8 mouse cellular contexts compared by ENCODE assay signal in the genomic region with DNA sequence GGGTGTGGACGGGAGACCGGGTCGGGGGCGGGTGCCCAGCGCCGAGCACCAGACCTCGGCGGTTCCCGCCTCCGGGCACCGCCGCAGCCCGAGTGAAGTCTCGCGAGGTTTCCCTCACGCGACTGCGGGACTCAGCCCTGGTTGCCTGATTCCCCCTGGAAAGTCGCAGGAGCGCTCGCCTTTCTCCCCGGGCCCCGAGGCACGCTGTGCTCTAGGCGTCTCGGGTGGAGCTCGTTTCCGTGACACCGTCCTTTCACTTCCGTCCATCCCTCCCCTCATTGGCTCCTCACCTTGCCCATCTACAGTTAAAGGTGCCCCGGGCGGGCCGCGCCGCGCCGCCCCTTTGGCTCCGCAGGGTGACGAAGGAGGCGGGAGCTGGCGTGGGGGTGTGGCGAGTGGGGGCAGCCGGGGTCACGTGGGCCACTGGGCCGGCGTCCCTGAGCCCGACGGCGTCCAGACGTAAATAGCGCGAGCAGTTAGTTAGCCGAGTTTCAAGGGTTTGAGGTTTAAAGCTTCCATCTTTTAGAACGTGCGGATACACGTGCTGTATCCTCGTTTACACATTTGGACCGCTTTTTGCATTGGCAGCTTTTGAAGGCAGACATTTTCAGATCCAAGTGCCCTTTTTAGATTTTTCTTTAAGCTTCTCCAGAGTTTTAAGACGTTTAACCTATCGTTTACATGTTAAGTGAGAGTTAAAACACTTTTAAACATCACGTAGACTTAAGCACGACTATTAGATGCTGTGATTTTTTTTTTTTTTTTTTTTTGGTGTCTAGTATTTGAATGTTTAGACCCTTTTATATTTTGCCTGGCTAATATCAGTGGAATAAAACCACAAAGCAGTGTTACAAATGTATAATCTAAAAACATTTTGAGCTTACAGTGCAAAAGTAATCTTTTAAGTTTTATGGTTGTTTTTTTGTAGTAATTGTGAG. TPM values are rescaled to one million over a fixed set of nuclear protein-coding genes. Genes with fewer than 3 reads are reported as not detected.
DNase-seq lines count a peak whose midpoint lies in the region; ATAC-seq and TF ChIP-seq lines count a peak whose summit lies in the region.

No protein-coding gene starts in this region.

- ATAC-seq in forebrain, embryonic 15.5 days (replicated peaks), result peak; percentile 98
- peak; percentile 89 for ATAC-seq in neutrophil, adult 5-6 weeks (ENCODE audit: extremely low read depth, insufficient number of reproducible peaks, low FRiP score, poor library complexity, severe bottlenecking)

- DNase-seq in ES-E14 (ENCODE audit: low read depth, low spot score), result peak; percentile 92
- DNase-seq in cerebellum, adult 11-12 months, result peak; percentile 97
- peak; percentile 95 for DNase-seq in heart, postnatal 25 days (ENCODE audit: low spot score)
- peak; percentile 94 to 98 for DNase-seq in layer of hippocampus, adult 18-20 months (ENCODE audit: low spot score in 2 of 2)
- peak; percentile 96 for DNase-seq in lung, adult 2 months
- peak; percentile 92 to 94 for DNase-seq in thymus, adult 18-20 months

- no peaks in the 10 kb centered on the region for H3K9me3 ChIP-seq in ES-E14 (ENCODE audit: control insufficient read depth, insufficient read depth, low read depth, low read length)
- no peaks in the 10 kb centered on the region for H3K9me3 ChIP-seq in forebrain, embryonic 15.5 days

- H3K36me3 ChIP-seq in ES-E14 (ENCODE audit: control insufficient read depth, insufficient read depth, low read length, poor library complexity, severe bottlenecking), result peaks cover 3% of the 10 kb centered on the region
- H3K36me3 ChIP-seq in forebrain, embryonic 15.5 days, result peaks cover 11% of the 10 kb centered on the region

- TF ChIP-seq POLR2A in lung, adult 2 months (IDR thresholded peaks at IDR 0.05; ENCODE audit: borderline replicate concordance, extremely low read depth, low read depth, low read length), result peak; percentile 87

- peaks cover 0 to 4% of the 10 kb centered on the region in 2 experiments; a peak in 1 of 4 replicates for H3K4me1 ChIP-seq in ES-E14 (ENCODE audit: control insufficient read depth in 2 of 2, insufficient read depth in 2 of 2, low read length in 2 of 2, poor library complexity in 1 of 2)
- H3K4me1 ChIP-seq in forebrain, embryonic 15.5 days, result peaks cover 29% of the 10 kb centered on the region
- peaks cover 5% of the 10 kb centered on the region for H3K4me1 ChIP-seq in lung, adult 2 months (ENCODE audit: control insufficient read depth, insufficient read depth, low read length)

- no peaks in the 10 kb centered on the region for H3K27me3 ChIP-seq in forebrain, embryonic 15.5 days

- H3K4me2 ChIP-seq in forebrain, embryonic 15.5 days (replicated peaks), result peak overlapping the region; percentile 52

- peak overlapping the region; percentile 90 for H3K27ac ChIP-seq in ES-E14 (ENCODE audit: insufficient read depth, low read depth, low read length, poor library complexity, severe bottlenecking)
- H3K27ac ChIP-seq in forebrain, embryonic 15.5 days (replicated peaks), result peak overlapping the region; percentile 99

- peak overlapping the region; percentile 90 for H3K9ac ChIP-seq in ES-E14 (ENCODE audit: insufficient read depth, low read depth, low read length, poor library complexity, severe bottlenecking)
- peak overlapping the region; percentile 80 for H3K9ac ChIP-seq in forebrain, embryonic 15.5 days (replicated peaks)

- peak overlapping the region; percentile 75 to 76 for H3K4me3 ChIP-seq in ES-E14 (ENCODE audit: insufficient read depth in 1 of 2, low read depth in 1 of 2, low read length in 2 of 2, poor library complexity in 1 of 2, severe bottlenecking in 1 of 2)
- H3K4me3 ChIP-seq in forebrain, embryonic 15.5 days, result peak overlapping the region; percentile 64
- H3K4me3 ChIP-seq in lung, adult 2 months (replicated peaks; ENCODE audit: extremely low read depth, low read depth, low read length), result peak overlapping the region; percentile 99

- no peak for TF ChIP-seq CTCF in lung, adult 2 months (IDR thresholded peaks at IDR 0.05; ENCODE audit: insufficient read depth, low read length)

- WGBS in forebrain, embryonic 15.5 days, result under 1% methylated on average over 62 of the region's 62 CpGs
- 1% methylated on average over 62 of the region's 62 CpGs for WGBS in lung, adult 2 months

- intact Hi-C loops in heart, postnatal 25 days (cut with DNase I), result loop anchor here (5.0 kb wide), 2 partner anchors 126 to 901 kb away; partner anchors contain the start of genes Arrdc3 and Lysmd3

- in situ Hi-C loops in ES-E14 (cut with MboI; ENCODE audit: low sequenced_read_pairs in 2 of 2, unreplicated experiment in 2 of 2), result no loop called here

TF ChIP-seq in ES-E14, 5 proteins besides CTCF, POLR2A, EP300 and RAD21:
- TF ChIP-seq ZNF384 (IDR thresholded peaks at IDR 0.05; ENCODE audit: low read depth, low read length) (peak; percentile 77), MAFK (IDR thresholded peaks at IDR 0.05; ENCODE audit: insufficient read depth, low read depth, low read length) (no peak), ZC3H11A (IDR thresholded peaks at IDR 0.05; ENCODE audit: borderline replicate concordance, low read depth, low read length) (no peak), HCFC1 (IDR thresholded peaks at IDR 0.05; ENCODE audit: borderline replicate concordance, insufficient read depth, low read length) (no peak), CHD2 (IDR thresholded peaks at IDR 0.05; ENCODE audit: low read depth, low read length) (peak; percentile 79)

RNA-seq across cellular contexts. Expression of gene Cetn3, which starts 0.8 kb away (rescaled TPM):
- total RNA-seq in ES-E14 (2012; rRNA removed), result 44.5 and 78.0 TPM in 2 replicates
- polyA plus RNA-seq in forebrain, embryonic 15.5 days (2015; fragmentation: Nextera tagmentation; extraction: Ambion mirVana), result 266 and 271 TPM in 2 replicates
- total RNA-seq in heart, postnatal 25 days (2021), result 10 to 100 TPM; 59.1 TPM
- total RNA-seq in layer of hippocampus, adult 18-20 months (2021), result 10 to 100 TPM; 92.6 to 99.7 TPM
- 2.9 and 8.8 TPM in 2 replicates for polyA plus RNA-seq in lung, adult 2 months (2012; rRNA removed)
- total RNA-seq in neutrophil, adult 5-6 weeks (2017), result 139 and 158 TPM in 2 replicates

Comparison
In these comparisons a context has a peak if more than half of its experiments do, and no peak if none do; other contexts are left out.
1. Peak in every context shown above with its lines: DNase-seq, ATAC-seq, H3K4me3 ChIP-seq and H3K27ac ChIP-seq.